Mouse (Mus musculus) testis, adult 2 months (tissue): ENCODE results near the gene Tifa.

Experiments used
- CTCF ChIP-seq: fragments of 200-500 bp; IDR thresholded peaks from 2 replicates; pipeline ENCODE4 v1.5.1; 2012; ENCODE audit warnings: low read depth, mild to moderate bottlenecking, inconsistent platforms, low read length, moderate library complexity; ENCODE audit not compliant: control insufficient read depth, insufficient read depth, insufficient replicate concordance
- POLR2A ChIP-seq: fragments of 200-500 bp; IDR thresholded peaks from 2 replicates; pipeline ENCODE4 v1.6.1; 2012; ENCODE audit warnings: low read depth, mild to moderate bottlenecking, inconsistent platforms, low read length, moderate library complexity; ENCODE audit not compliant: control insufficient read depth

- TF ChIP-seq CTCF: no peak
- no peak for TF ChIP-seq POLR2A
Observed at GRCm38 (mm10) chr3:127871575-127871974, 82.0 kb downstream of the Tifa start.
